Mouse (Mus musculus) B cell, adult (primary cell): ENCODE measurements around the gene Sub1. TPM values are rescaled to one million over a fixed set of nuclear protein-coding genes. Genes with fewer than 3 reads are reported as not detected.

Experiments used
- total RNA-seq: library from RNA; stranded (reverse); gene quantifications from 4 replicates; pipeline ENCODE4 v1.2.4, GENCODE M21; 2023; ENCODE audit not compliant: inconsistent age

Sub1 gene
- total RNA-seq = 489 to 524 TPM (median 519 TPM) in 4 replicates

DNA sequence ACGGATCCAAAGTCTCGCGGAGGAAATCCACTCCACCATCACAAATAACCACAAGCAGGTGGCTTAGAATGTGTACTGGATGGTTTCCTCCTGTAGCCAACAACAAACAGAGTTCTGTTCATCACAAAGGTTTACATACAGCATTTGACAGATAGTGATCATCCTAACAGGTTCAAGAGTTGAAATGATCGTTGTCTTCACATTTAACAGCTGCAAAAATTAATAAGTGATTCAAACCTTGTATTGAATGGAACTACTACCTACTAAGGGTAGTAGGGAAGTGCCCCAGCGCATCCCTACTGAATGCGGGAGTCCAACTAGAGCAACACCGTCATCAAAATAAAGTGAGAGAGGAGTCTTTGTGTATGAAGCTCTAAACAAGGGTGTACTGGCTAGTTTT is at the start of gene Sub1:
Gene Sub1 (minus strand): TSS at position 101 of the 400 bp plus-strand sequence.

Other genes with a start within 250 kb of the Sub1 start
- gene Npr3, start 89.7 kb downstream of the Sub1 start, total RNA-seq = 0.06 to 0.27 TPM in 2 of 4 replicates, not detected in the others
- 95.7 to 144 TPM (median 122 TPM) in 4 replicates for gene Zfr, start 120.8 kb upstream of the Sub1 start, total RNA-seq
- gene Mtmr12, start 208.0 kb upstream of the Sub1 start, total RNA-seq = 38.0 to 47.6 TPM (median 42.0 TPM) in 4 replicates